Mouse (Mus musculus) erythroblast, embryonic 14.5 days (primary cell): ENCODE data around the gene Adamts15.

Source experiments
- GATA1 ChIP-seq: IDR thresholded peaks from 2 replicates; pipeline ENCODE4 v1.6.1; 2012; ENCODE audit warnings: low read length, inconsistent platforms, mixed read lengths
- TAL1 ChIP-seq: IDR thresholded peaks from 3 replicates; pipeline ENCODE4 v1.6.1; 2012; ENCODE audit warnings: low read length, inconsistent platforms, mixed read lengths

DNA sequence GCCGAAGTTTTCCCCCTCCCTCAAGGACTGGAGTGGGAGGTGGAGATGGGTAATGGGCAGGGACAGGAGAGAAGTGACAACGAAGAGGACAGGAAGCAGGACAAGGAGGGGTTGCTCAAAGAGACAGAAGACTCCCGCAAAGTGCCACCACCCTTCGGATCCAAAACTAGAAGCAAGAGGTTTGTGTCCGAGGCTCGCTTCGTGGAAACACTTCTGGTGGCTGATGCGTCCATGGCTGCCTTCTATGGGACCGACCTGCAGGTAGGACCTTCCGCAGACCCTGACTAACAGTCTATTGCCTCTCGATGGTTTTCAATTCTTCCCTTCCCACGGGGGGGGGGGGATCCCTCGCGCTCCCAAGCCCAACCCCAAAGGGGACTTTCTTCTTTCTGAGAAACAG lies 21.1 kb upstream of the Adamts15 start:
- TF ChIP-seq TAL1: no peak
- TF ChIP-seq GATA1: no peak
